Mouse (Mus musculus) lung, adult 2 months (tissue): ENCODE measurements around the gene Camsap1. TPM values are rescaled to one million over a fixed set of nuclear protein-coding genes. Genes with fewer than 3 reads are reported as not detected.

Experiments used
- DNase-seq: peaks from one replicate; pipeline ENCODE4 v3.0.0; 2022
- H3K4me1 ChIP-seq: fragments of 200-500 bp; 2 replicates; pipeline ENCODE4 v1.6.1; 2011; ENCODE audit warnings: low read length; ENCODE audit not compliant: control insufficient read depth, insufficient read depth
- H3K4me3 ChIP-seq: fragments of 200-500 bp; replicated peaks from 2 replicates; pipeline ENCODE3; 2011; ENCODE audit warnings: low read depth, mild to moderate bottlenecking, control low read depth, low read length; ENCODE audit errors: extremely low read depth
- CTCF ChIP-seq: fragments of 200-500 bp; IDR thresholded peaks from 2 replicates; pipeline ENCODE4 v1.5.1; 2011; ENCODE audit warnings: mild to moderate bottlenecking, low read length, control low read depth; ENCODE audit not compliant: insufficient read depth
- POLR2A ChIP-seq: fragments of 200-500 bp; IDR thresholded peaks from 2 replicates; pipeline ENCODE4 v1.6.1; 2011; ENCODE audit warnings: low read depth, mild to moderate bottlenecking, control low read depth, low read length, borderline replicate concordance; ENCODE audit errors: extremely low read depth
- WGBS: fragments of 180-500 bp; shearing (Covaris S2); methylation state at CpG from one replicate; pipeline ENCODE4 v1.1.7; 2018; 5-methylcytosine and 5-hydroxymethylcytosine counted together
- polyA plus RNA-seq: library from polyadenylated mRNA; depleted of rRNA; stranded (reverse); fragments of >200 nt; gene quantifications from 2 replicates; pipeline ENCODE4 v1.2.3, GENCODE M21; 2012

Gene Camsap1
- polyA plus RNA-seq, 1 experiment, result 7.9 TPM

DNA sequence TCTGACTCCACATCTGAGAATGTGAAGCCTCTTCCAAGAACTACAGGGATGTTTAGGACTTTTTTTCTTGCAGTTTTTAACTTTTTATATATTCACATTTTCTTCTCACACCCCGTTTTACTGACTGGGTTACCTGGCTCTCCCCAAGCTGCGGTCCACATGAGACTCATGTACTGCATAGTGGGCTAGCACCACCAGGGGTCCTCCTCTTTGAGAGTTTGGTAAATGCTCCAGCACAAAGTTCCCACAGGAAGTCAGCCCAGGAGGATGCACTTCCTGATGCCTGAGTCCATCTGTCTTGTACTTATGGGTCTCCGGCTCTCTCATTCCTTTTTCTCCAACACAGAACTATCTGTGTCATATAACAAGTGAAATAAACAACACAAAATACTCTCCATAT, 35.1 kb downstream of the Camsap1 start:
- H3K4me1 ChIP-seq, result no peaks in the 10 kb centered on the region; the same call in 1 of the 2 replicates
- no peak for DNase-seq
- TF ChIP-seq CTCF (0 out of 2 replicates have a peak, but pooled peaks have one; percentile 1), POLR2A (no peak)
- 79% methylated on average over 3 of the region's 3 CpGs for WGBS
- no peak overlapping the region for H3K4me3 ChIP-seq

DNA sequence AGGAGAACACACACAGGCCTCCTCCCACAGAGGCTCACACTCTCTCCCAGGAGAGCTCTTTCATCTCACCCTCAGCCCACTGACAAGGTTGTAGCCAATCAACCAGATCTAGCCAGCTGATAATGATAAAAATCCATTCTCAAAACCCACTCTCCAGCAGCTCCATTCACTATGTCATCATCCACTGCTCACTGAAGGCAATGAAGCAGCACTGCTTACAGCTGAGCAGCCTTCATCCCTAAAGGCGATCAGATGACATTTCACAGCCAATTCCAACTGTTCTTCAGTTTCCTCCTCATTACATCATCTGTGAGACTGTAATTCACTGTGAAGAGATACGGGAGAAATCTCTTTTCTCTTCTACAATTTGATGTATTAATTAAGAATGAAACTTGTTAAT, 39.3 kb downstream of the Camsap1 start:
- 86% methylated on average over 2 of the region's 2 CpGs for WGBS
- TF ChIP-seq CTCF (no peak), POLR2A (no peak)
- no peak for DNase-seq
- Histone ChIP-seq H3K4me1 (no peaks in the 10 kb centered on the region; the same call in 1 of the 2 replicates), H3K4me3 (no peak overlapping the region)

DNA sequence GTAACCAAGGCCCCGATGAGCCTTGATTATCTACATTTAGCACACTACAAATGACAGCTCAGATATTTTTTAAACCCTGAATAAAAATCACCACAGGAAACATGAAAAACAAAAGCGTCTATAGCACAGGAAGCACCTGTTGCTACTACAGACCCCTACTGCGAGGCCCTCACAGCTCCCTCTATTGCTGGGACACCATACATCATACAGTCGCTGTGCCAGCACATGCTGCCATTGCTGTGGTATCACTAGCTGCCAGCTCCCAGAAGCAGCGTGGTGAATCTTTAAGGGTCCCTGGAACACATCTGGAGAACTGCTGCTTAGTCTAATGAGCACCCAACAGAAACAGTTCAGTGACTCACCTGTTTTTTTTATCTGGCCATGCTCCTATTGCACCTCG, 42.6 kb downstream of the Camsap1 start:
- TF ChIP-seq POLR2A, result no peak
- no peak for TF ChIP-seq CTCF
- no peak overlapping the region for H3K4me3 ChIP-seq
- no peaks in the 10 kb centered on the region for H3K4me1 ChIP-seq
- DNase-seq, result no peak
- WGBS, result 61% methylated on average over 6 of the region's 6 CpGs

DNA sequence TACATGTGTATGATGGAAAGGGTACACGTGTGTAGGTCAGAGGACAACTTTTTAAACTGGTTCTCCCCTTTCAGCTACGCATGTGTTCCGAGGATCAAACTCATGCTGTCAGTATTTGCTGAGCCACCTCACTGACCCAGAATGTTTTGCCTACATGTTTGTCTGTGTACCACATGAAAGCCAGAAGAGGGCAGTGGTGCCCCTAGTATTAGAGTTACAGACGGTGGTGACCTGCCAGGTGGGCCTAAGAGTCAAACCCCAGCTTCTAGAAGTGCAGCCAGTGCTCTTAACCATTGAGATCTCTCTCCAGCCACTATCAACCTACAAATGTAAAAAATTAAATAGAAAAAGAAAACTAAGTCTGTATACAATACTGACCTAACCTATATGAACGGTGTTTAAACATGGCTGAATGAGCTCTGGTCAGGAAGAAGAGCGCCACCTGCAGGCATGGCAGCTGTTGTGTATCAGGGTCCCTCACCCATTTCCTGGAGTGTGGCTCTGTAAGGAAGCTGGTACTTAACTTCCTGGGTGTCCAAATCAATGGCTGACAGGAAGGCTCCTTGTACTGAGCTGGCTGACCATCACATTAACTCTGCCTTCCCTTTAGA, 51.7 kb downstream of the Camsap1 start:
- Histone ChIP-seq H3K4me1 (no peaks in the 10 kb centered on the region), H3K4me3 (no peak overlapping the region)
- DNase-seq, result no peak
- WGBS, result 77% methylated on average over 6 of the region's 6 CpGs
- peak; percentile 57; the same call in 1 of the 2 replicates for TF ChIP-seq CTCF
- no peak for TF ChIP-seq POLR2A

DNA sequence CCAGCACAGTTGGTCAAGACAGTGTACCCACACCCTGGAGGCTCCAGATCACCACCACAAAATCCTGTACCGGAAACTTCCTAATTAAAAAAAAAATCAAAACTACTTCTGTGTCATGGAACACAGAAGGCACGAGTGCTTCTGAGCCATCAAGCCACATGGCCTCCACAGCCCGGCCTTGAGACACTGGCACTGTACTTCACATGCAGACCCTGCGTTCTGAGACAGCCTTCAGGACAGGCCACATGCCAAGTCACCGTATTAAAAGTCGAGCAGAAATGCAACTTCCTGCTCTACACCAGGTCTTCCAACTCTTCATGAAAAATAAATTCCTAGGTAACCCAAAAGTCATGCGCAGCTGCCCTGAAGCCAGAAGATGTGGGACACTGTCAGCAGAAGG, 55.3 kb downstream of the Camsap1 start:
- DNase-seq, result no peak
- Histone ChIP-seq H3K4me3 (no peak overlapping the region), H3K4me1 (no peaks in the 10 kb centered on the region)
- 84% methylated on average over 7 of the region's 7 CpGs for WGBS
- TF ChIP-seq CTCF (no peak), POLR2A (no peak)

DNA sequence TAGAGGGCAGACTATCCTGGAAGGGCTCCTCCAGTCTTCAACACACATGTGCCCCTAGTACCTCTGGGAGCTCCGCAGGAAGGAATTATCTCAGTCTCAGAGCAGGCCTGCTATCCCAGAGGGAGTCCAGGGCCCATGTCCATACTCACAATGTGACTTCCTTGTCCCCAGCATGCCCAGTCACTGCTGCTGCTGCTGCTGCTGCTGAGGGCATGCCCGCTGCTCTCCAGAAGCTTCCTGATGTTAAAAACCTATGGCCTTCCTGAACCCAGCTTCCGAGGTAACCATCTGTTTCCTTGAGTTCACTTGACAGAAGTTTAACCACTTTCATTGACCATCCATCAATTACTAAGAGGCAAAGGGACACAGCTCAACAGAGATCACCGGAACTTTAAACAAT, 58.1 kb downstream of the Camsap1 start:
- no peak for DNase-seq
- H3K4me1 ChIP-seq, result no peaks in the 10 kb centered on the region
- no peak overlapping the region for H3K4me3 ChIP-seq
- 68% methylated on average over 4 of the region's 4 CpGs for WGBS
- TF ChIP-seq POLR2A (no peak), CTCF (no peak)

DNA sequence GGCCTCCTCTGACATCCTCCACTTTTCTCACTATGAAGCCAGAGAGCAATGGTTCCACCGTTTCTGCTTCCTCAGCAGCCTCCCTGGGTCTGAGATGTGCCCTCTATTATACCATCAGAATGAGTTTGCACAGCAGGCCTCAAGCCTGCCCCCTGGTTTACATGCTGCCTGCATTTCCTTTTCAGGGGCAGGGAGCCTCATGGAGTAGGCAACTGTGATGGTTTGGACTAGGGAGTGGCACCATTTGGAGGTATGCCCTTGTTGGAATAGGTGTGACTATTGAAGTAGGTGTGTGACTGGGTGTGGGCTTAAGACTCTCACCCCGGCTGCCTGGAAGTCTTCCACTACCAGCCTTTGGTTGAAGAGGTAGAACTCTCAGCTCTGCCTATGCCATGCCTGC, 59.3 kb downstream of the Camsap1 start:
- 61% methylated on average over 2 of the region's 2 CpGs for WGBS
- H3K4me3 ChIP-seq, result no peak overlapping the region
- DNase-seq, result no peak
- no peak for TF ChIP-seq POLR2A
- no peak for TF ChIP-seq CTCF
- H3K4me1 ChIP-seq, result no peaks in the 10 kb centered on the region

DNA sequence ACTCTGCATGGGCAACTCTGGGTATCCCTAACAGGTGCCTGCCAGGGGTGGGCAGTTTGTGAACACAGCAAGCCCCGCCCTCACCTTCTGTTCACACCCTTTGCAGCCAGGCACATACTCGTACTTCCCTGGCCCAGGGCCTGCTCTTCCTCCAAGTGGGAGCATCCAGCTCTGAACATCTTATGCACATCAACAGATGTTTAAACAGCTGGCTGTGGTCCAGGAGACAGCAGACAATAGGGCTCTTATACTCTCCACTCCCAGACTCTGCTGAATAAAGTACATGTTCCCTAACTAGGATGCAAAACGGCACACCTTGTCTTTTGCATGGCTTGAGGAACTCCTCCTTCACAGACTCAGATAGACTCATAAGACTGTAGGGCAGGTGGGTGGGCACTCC, 63.1 kb downstream of the Camsap1 start:
- H3K4me3 ChIP-seq, result no peak overlapping the region
- 49% methylated on average over 3 of the region's 3 CpGs for WGBS
- TF ChIP-seq POLR2A (no peak), CTCF (no peak)
- DNase-seq, result no peak
- H3K4me1 ChIP-seq, result no peaks in the 10 kb centered on the region

DNA sequence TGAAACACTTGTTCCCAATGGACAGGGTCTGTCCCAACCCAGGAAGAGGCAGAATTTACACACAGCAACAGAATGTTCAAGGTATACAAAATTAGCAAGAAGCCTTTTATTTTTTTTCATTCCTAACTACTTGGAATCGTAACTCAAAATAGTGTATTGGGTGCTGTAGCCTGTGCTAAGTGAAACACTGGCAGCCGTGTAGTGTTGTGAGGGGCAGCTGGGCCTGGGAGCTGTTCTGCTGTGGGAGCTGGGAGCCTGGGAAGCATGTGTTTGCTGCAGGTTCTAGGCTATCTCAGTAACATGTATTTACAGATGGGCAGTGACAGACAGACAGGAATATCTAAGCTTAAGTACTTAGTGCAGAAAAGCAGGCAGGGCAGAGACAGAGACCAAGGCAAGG, 64.7 kb downstream of the Camsap1 start:
- Histone ChIP-seq H3K4me1 (no peaks in the 10 kb centered on the region), H3K4me3 (no peak overlapping the region)
- no peak for TF ChIP-seq CTCF
- TF ChIP-seq POLR2A, result no peak
- 77% methylated on average over 2 of the region's 2 CpGs for WGBS
- DNase-seq, result no peak

DNA sequence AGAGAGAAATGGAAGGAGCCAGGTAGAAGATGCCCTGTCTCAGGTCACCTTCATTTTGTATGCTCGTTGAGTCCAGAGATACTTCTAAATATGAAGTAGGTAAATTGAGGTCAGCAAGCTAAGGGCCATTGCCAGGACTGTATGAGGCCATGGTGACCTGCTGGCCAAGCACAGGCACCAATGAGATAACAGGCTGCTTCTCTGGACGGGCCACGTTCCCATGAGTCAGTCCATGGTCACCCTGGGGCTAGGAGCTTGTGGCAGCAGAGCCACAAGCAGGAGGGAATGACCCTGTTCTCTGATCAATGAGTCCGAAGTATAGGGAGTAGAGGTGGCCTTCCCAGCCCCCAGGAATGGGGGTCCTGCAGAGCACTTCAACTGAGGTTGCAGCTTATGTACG, 68.3 kb downstream of the Camsap1 start:
- H3K4me1 ChIP-seq, result no peaks in the 10 kb centered on the region
- TF ChIP-seq CTCF, result no peak
- no peak for TF ChIP-seq POLR2A
- no peak for DNase-seq
- H3K4me3 ChIP-seq, result no peak overlapping the region
- WGBS, result 82% methylated on average over 5 of the region's 5 CpGs

DNA sequence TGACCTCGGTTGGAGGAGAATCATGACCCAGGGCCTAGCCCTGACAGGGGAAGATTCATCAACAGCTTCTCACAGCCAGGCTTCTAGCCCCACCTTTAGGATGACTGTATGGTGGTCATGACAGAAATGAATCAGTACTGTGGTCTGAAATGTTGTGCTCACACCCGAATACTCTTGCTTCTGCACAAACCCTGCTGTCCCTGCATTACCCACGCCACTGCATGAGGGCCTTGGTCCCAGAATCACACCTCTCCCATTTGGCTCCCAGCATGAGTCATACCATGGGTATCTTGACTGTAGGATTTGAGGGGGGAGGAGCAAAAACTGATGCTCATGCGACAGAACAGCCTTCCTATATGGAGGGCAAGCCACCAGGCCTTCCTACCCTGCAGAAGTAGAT, 68.9 kb downstream of the Camsap1 start:
- Histone ChIP-seq H3K4me1 (no peaks in the 10 kb centered on the region), H3K4me3 (no peak overlapping the region)
- 62% methylated on average over 4 of the region's 4 CpGs for WGBS
- no peak for TF ChIP-seq POLR2A
- TF ChIP-seq CTCF, result no peak
- DNase-seq, result no peak
